Mouse (Mus musculus): ENCODE data around the gene Kcng1.

Gene Kcng1

DNA sequence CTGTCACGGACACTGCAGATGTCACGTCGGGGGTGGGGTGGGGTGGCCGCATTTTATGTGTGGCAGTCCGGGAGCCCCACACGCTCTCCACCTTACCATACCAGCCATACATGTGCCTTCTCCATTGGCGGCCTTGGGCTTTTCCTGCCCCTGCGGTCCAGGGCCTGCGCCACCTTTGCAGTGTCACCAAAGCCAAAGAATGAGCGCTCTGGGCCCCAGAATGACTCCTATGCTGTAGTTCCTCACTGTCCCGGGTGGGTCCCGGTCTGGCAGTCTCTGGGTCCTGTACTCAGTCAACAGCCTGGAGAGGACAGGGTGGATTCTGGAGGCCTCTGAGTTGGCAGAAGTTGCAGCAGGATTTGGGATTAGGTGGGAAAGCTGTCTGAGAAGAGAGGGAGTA, at the start of gene Kcng1:
TSS of gene Kcng1 (minus strand) at position 155 of the 400 bp plus-strand sequence.
- DNase-seq (ENCODE audit: low read depth, low spot score): no peak

DNA sequence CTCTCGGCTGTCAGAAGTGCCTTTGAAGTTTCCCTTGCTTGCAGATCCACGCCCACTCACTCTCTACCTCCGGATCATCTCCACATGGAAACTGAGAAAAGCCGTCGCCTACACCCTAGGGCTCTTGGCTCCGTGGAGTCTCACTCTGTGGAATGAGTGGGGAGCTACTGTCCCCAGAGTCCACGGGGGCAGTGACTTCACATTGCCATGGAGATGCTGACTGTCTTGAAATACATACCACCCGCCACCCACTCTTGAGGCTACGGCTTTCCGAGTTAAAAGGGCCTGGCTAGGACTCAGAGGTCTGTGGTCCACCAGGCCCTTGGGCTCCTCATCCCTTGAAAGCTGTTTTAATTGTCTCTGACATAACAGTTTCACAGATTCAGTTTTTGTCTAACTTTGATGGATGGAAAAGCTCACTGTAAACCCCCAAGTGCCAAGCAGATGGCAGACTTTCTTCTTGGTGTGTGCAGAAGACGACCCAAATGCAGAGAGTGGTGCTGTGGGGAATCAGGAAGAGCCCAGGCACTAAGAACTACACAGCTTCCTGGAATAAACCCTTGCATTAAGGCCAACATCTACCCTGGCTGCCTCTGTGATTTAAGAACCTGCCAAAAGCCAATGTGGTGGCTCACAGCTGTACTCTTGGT, 49.0 kb upstream of the Kcng1 start:
- no peak for DNase-seq (ENCODE audit: low read depth, low spot score)

DNA sequence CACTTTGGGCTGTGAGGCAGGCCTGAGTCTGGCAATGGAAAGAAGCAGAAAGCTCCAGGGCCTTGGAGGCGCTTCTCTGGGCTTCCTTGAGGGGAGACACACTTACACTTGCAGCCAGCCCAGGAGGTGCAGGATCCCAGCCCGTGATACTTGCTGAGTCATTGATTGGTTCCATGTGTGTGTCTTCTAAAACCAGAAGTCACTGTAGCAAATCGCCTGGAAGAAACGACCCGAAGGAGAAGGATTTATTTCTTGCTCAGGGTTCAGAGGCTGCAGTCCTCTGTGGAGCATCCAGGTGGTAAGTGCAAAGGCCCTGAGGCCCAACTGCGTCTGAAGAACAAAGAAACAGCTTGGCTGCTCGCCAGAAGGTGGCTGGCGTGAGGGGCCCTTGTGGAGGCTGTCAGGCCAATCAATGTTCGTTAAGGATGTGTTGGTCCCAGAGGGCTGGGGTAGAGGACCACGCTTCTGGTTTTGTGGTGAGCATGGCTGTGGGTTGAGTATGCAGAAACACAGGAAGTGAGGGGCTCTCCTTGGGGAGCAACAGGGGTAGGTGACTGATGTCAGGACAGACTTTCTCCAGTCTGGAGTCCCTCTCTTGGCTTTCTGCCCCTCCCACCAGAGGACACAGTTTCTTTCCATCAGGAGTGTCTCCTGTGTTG, 40.3 kb upstream of the Kcng1 start:
- peak; percentile 75 for DNase-seq (ENCODE audit: low read depth, low spot score)

DNA sequence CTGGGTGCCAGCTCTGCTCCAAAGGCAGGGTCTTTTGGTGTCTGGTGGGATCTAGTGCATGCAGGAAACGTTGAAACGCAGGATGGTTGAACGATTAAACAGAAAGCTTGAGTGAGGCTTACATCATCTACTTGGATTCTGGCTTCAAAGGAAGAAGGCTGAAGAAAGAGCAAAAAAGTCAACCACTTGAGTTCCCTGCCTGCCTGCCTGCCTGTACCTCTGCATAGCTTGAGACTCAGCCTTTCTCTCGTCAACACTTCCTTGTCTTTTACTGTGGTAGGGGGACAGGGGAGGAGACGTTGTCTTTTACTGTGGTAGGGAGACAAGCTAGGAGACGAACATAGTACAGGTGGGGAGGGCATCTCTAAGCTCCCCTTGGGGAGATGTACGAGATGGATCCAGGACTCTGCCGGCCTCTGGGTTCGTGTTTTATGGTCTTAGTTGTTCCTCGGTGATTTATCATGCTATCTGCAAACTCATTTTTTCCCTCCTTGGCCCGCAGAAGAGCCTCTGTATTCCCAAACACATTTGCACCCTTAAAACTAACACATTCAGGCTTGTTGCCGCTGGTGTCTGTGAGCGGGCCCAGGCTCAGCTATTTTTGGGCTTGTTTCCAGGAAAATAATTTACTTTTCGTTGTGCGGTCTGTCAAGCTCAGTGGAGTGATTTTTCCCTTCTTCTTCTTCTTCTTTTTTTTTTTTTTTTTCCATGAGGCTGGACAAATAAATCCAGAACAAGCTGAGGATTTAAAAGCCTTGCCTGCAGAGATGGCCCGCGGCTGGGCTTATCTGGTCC, 39.0 kb upstream of the Kcng1 start:
- no peak for DNase-seq (ENCODE audit: low read depth, low spot score)

DNA sequence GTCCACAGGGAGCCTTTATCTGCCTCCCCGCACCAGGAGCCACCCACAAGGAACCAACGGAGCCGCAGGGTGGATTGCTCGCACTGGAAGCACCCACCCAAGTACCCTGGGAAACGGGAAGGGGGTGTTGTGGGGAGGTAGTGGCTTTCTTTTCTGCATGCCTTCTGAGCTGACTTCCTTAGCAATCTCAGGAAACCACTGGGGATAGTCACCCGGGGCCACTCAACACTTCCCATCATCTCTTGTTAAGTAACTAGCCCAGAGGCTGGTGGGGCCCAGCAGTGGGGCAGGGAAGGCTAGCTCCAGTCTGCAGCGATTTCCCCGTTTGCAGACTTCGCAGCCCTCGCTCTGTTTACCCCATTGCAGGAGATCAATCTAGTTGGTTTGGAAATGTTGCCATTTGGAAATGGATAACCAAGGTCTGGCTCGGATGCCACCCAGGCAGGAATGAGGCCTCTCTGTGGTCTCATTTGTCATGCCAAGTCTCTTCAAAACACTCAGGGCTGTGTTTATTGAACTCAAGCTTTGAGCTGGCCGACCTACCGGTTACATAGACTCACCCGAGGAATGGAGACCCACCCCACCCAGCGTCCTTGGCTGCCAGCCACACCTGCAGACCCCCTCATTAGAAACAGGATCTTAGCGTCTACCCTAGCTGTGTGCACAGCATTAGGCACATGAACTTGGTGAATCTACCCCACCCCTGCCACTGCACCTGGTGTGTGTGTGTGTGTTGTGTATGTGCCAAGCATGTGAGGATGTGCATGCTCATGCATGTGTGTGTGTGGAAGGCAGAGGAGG, 33.3 kb upstream of the Kcng1 start:
- DNase-seq (ENCODE audit: low read depth, low spot score): no peak

DNA sequence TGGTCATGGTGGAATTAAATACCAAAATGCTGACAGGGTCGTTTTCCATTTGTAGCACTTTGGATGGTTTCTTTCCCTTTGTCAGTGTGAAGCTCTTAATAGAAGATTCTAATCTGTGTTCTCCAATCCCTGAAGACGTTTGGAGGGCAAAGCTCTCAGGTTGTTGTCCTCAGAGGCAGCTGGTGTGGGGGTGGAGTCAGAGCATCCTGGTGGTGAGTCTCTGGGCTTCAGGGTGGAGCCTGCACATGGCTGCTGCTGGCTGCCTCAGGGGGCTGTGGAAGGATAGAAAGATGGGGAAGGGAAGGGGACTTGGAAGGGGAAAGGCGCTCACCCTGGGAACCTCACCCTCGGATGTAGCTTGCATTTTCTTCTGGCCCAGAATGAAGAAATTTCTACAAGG, 31.0 kb upstream of the Kcng1 start:
- DNase-seq (ENCODE audit: low read depth, low spot score): no peak

DNA sequence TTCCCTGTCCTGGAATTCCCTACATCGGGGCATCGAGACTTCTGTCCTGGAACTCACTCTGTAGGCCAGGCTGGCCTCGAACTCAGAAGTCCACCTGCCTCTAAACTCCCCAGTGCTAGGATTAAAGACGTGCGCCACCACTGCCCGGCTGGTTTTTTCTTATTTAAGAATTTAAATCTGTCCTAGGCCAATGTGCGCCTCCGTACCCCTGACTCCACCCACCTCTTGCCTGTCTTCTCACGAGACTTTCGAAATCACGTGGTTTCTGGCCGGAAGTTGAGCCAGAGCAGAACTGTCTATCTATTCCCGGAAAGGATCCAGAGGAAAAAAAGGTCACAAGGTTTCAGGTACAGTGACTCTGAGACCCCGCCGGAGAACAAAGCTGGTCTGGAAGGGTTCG, 29.5 kb upstream of the Kcng1 start:
- DNase-seq (ENCODE audit: low read depth, low spot score): no peak

DNA sequence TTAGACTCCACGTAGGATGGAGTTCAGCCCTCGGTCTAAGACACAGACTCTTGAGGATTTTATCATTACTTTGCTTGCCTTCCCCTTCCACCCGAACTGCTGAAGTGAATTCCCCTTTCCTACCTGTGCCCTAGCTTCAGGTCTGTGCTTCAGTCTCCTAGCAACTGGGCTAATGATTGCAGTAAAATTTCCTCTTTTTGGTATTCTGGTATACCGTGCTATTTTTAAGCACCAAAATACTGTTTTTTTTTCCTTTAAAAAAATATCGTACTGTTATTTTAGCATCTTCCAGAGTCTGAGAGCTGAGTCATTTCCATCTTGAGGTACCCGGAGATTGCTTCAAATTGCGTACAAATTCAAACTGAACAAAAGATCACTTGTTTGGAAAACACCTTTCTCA, 27.4 kb upstream of the Kcng1 start:
- DNase-seq (ENCODE audit: low read depth, low spot score): no peak

DNA sequence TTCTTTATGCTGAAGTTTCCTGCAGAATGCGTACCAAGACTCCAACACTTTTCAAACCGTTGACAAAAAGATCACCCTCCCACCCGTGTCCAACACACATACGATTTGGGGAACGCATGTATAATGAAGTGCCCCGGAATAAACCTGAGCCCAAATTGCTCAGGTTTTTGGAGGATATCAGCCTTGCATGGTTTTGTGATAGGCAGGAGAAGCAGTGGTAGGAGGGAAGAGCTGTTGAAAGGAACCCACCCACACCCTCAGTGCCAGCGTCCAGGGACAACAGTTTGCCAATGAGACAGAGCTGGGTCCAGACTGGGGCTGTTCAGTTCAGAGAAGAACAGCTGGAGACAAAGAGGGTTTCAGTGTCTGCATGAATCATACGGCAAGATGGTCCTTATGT, 18.1 kb upstream of the Kcng1 start:
- no peak for DNase-seq (ENCODE audit: low read depth, low spot score)

DNA sequence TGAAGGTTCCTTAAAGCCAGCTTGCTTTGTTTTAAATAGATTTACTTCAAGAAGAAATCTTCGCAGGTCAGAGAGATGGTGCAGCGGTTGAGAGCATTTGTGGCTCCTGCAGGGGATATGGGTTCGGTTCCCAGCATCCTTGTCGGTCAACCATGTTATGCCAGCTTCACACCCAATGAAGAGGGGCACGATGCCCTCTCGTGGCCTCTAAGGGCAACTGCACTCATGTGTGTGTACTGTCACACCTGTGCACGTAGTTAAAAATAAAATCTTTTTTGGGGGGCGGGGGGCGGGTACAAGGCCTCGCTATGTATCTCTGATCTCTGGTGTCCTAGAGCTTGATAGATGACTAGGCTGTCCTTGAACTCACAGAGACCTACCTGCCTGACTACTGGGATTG, 15.0 kb upstream of the Kcng1 start:
- DNase-seq (ENCODE audit: low read depth, low spot score): no peak

DNA sequence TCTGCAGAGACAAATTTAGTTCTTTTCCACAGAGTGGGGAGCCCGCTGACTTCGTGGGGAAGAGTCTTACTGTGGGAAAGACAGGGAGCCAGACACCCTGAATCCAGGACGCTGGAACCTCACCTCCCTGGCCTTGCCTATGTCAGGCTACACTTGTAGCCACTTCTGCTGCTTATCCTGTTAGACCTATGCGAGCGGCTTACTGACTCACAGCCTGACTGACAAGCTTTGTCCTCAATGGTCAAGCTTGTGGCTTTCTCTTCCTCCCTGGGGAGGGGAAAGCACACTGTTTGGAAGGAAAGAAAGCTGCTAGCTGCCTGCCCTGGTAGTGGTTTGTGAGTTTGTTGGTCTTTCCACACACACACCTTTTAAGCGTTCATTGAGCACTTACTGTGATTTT, 11.0 kb upstream of the Kcng1 start:
- DNase-seq (ENCODE audit: low read depth, low spot score): peak; percentile 58

DNA sequence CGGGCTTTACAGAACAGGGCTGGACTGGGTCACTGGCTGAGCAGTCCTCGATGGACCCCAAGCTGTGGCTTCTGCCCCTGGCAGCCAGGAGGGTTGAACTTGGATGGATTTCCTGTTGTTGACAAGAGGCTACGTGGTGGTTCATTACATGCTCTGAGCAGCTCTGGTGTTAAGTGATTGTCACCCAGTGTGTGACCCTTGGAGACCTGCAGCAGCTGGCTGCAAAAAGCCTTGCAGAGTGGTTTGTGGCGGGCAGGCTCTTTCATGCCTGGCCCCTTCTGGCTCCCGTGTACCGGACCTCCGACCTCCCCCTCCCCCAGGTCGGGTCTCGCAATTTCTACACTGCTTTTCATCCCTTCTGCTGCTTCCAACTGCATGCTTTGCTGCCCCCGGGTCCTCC, 10.5 kb upstream of the Kcng1 start:
- DNase-seq (ENCODE audit: low read depth, low spot score): no peak

DNA sequence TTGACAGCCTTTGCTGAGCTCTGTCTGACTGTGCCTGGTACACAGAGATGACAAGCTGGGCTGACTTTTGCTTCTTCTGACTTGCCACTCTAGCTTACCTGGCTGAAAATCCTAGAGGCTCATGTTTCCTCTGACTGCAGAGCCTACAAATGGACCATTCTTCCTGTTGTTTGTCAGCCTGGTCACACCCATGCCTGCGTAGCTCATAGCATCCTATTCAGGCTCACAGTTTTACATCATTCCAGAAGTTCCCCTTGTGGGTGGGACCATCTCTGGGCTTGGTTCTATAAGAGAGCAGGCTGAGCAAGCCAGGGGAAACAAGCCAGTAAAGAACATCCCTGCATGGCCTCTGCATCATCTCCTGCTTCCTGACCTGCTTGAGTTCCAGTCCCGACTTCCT, 8.3 kb upstream of the Kcng1 start:
- no peak for DNase-seq (ENCODE audit: low read depth, low spot score)

DNA sequence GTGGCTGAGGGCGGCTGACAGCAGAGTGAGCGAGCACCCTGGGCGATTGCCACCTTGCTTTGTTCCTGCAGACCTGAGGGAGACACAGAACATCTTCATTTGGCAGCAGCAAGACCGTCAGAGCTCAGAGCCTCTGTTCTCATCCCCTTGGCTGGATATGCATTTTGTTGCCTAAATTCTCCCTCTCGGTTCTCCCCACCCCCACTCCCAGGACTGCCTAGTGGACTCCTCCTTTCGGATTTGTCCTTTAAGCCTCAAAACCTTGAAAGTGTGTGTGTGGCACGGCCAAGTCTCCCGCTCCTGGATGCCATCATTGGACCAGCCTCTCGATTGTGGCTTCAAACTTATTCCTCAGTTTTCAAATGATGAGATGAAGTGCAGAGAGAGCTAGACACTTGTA, 7.5 kb upstream of the Kcng1 start:
- DNase-seq (ENCODE audit: low read depth, low spot score): no peak

DNA sequence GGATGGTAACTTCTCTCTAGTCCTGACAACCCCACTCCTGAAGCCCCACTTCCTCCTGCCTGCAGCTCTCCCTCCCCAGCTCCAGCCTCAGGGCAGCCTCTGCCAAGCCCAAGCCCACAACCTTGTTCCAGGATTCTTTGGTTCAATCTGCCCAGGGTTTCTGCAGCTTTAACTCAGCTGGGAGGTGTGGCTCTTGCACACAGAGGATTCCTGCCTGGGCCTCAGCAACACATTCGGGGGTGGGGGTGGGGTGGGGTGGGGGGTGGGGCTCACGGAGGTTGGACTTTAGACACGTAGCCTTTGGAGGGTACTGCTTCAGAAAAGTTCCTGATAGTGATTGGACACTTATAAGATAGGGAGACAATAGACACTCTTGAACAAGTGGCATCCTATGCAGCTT, 5.5 kb upstream of the Kcng1 start:
- DNase-seq (ENCODE audit: low read depth, low spot score): no peak

DNA sequence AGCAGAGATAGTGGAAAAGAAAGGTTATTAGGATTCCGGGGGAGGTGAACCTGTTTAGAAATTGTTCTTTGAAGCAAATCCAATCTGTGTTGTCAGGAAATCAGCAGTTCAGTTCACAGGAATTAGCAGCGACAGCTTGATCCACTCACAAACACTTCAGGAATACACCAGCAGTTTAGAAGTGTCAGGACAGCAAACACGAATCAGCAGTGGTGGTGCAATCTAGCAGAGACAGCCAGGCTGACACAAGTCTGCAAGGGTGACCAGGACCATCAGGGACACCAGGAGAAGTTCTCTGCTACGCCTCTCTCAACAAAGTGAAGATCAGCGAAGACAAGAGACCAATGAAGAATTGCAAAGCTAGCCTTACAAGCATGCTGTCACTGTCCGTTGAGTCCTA, 3.6 kb upstream of the Kcng1 start:
- no peak for DNase-seq (ENCODE audit: low read depth, low spot score)

DNA sequence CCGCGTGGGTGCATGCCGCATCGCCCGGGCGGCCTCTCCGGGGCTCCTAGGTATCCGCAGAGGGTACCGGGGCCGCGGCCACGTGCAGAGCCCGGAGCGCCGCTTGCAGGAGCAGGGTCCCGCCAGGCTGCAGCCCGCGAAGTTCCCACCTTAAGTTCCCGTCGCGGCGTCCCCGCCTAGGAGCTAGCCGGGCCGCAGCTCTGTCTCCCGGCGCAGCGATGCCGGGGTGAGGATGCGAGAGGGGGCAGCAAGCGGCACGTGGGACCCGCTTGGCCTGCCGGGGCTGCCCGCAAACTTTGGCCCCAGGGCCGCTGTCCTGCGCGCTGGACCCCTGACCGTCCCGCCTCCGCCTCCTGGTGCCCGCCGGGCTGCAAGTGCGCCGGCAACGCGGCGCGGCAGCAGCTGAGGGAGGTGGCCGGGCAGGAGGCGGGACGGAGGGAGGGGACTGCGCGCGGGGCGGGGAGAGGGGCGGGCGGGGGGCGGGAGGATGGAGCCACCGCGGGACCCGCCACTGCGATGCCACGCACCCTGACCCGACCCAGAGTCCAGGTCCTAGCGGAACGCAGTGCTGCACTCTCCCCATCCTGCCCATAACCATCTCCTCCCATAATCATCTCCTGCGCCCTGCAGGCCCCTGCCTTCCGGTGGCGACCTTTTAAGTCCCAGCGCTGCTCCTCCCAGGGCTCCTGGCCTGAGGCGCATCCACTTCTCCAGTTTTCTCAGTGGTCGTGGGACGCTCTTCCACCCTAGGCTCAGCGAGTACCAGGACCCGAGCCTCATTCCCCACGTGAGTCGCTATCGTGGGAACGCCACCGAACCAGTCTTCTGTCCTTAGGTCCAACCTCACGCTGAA, 581 bp downstream of the Kcng1 start:
- no peak for DNase-seq (ENCODE audit: low read depth, low spot score)

DNA sequence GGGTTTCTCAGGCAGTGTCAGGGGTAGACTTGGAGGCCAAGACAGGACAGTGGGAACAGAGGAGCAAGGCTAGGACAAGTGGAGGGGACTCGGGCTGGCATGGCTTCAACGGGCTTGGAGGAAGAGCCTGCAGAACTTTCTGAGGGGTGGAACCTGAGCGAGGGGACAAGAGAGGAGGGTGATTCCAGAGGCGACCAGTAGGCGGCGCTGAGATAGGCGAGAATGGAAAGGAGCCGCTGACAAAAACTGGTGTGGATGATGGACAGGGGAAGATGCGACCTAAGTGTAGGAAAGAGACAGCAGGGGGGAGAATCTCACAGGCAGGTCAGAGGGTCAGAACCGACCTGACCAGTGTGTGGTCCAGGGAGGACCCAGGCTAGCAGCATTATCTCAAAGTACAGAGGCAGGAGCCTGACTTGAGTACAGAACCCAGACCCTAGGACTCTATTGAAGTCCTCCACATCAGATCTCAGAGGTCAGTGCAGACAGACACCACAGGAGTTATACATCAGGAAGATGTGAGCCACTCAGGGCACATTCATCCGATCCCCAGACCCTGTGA, 7.1 kb downstream of the Kcng1 start:
- DNase-seq (ENCODE audit: low read depth, low spot score): peak; percentile 77

DNA sequence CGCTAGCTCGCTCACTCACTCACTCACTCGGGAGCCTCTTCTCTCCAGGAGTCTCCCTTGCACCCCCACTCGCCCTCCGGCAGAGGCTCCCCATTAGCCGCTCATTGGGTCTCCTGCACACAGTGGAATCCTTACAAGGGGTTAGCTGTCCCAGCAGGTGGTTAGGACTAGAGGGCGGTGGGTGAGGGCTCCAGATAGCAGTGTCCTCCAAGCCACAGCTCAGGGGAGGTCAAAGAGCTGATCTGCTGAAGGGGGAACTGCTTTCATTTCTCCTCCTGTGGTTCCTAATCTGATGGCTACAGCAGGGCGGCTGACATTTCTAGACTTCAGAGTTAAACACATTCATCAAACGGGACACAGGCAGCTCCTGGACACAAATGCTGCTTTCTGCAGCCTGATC, 8.1 kb downstream of the Kcng1 start:
- DNase-seq (ENCODE audit: low read depth, low spot score): no peak

DNA sequence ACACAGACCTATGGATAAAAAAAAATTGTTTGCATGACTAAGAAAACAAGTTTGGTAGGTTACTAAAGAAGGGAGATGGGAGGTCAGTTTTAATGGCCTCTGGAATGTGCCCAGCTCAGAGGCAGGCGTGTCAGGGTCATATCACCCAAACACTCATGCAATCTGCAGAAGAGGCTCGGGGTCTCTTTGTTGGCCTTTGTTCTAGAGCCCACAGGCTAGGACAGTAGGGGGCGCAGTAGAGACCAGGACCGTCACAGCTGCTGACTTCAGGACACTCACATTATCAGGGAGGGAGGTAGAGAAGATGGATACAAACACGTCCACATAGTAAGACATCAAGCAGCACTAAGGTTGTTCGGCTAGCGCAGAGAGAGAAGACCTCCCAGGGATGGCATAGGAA, 13.5 kb downstream of the Kcng1 start:
- DNase-seq (ENCODE audit: low read depth, low spot score): no peak

DNA sequence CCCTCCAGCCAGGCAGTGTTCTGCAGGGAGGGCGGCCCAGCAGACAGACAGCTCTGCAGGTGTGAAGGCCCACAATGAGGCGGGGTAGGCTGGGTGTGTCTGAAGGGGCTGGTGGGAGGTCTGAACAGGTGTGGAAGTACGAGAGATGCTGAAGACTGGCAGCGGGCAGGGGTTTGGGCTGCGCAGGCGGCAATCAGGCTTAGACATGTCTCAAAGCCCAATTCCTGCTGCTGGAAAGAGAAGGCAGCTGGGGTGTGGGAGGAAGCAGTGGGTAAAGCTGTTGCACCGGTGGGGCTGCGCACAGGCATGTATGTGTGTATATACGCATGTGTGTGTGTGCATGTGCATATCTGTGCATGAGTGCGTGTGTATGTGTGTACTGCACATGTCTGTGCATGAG, 20.6 kb downstream of the Kcng1 start:
- DNase-seq (ENCODE audit: low read depth, low spot score): no peak
